Mouse (Mus musculus) liver, embryonic 14.5 days (tissue): ENCODE data around the gene Gse1.

ENCODE experiments used
- CTCF ChIP-seq: IDR thresholded peaks from 2 replicates; pipeline ENCODE4 v1.5.1; 2016; ENCODE audit warnings: antibody characterized with exemption, low read depth, control low read depth
- EP300 ChIP-seq: IDR thresholded peaks from 2 replicates; pipeline ENCODE4 v1.6.1; 2016; ENCODE audit warnings: antibody characterized with exemption, low read depth

GRCm38 (mm10) chr8:120336909-120337555 lies 108.8 kb downstream of the Gse1 start:
- no peak for TF ChIP-seq CTCF
- TF ChIP-seq EP300 = no peak
